Mouse (Mus musculus) hindbrain, postnatal 0 days (tissue): ENCODE data around the gene Sumo2. TPM values are rescaled to one million over a fixed set of nuclear protein-coding genes. Genes with fewer than 3 reads are reported as not detected.

Experiments
- ATAC-seq: fragments of 200-750 bp; cut with Nextera tagmentation; 2 replicates; pipeline ENCODE4 v1.8.0; 2017; ENCODE audit warnings: mild to moderate bottlenecking, moderate TSS enrichment, moderate library complexity
- DNase-seq: peaks from one replicate; pipeline ENCODE4 v3.0.0-alpha.2; 2015; ENCODE audit warnings: low spot score
- H3K27ac ChIP-seq: fragments of 300-500 bp; sonication (generic); 2 replicates; pipeline ENCODE4 v1.5.1; 2014; ENCODE audit warnings: mild to moderate bottlenecking
- H3K27me3 ChIP-seq: fragments of 300-500 bp; sonication (generic); 2 replicates; pipeline ENCODE4 v1.6.1; 2014; ENCODE audit warnings: low read length, mixed read lengths; ENCODE audit not compliant: insufficient read depth
- H3K36me3 ChIP-seq: fragments of 300-500 bp; sonication (generic); 2 replicates; pipeline ENCODE4 v1.6.1; 2014; ENCODE audit warnings: low read length, mixed read lengths; ENCODE audit not compliant: insufficient read depth
- H3K4me1 ChIP-seq: fragments of 300-500 bp; sonication (generic); 2 replicates; pipeline ENCODE4 v1.6.1; 2014; ENCODE audit warnings: antibody characterized with exemption, low read length, mixed read lengths; ENCODE audit not compliant: insufficient read depth
- H3K4me2 ChIP-seq: fragments of 300-500 bp; sonication (generic); 2 replicates; pipeline ENCODE4 v1.6.1; 2014; ENCODE audit warnings: low read depth, mild to moderate bottlenecking, low read length, moderate library complexity, mixed read lengths
- H3K4me3 ChIP-seq: fragments of 300-500 bp; sonication (generic); 2 replicates; pipeline ENCODE4 v1.5.1; 2014; ENCODE audit warnings: low read length
- H3K9ac ChIP-seq: fragments of 300-500 bp; sonication (generic); replicated peaks from 2 replicates; pipeline ENCODE4 v1.6.1; 2014; ENCODE audit warnings: mild to moderate bottlenecking, low read length, moderate library complexity, mixed read lengths
- H3K9me3 ChIP-seq: fragments of 300-500 bp; sonication (generic); 2 replicates; pipeline ENCODE4 v1.6.1; 2016; ENCODE audit warnings: low read length, mixed read lengths
- CTCF ChIP-seq: IDR thresholded peaks from 2 replicates; pipeline ENCODE4 v1.5.1; 2016; ENCODE audit warnings: antibody characterized with exemption, control low read depth, low read depth
- WGBS: fragments of 180-500 bp; shearing (Covaris S2); extraction: QIAGEN DNeasy Blood & Tissue Kit; methylation state at CpG from one replicate; pipeline ENCODE4 v1.1.7; 2014; 5-methylcytosine and 5-hydroxymethylcytosine counted together
- polyA plus RNA-seq: library from polyadenylated mRNA; unstranded; fragments of >200 nt; fragmentation: Nextera tagmentation; extraction: Ambion mirVana; gene quantifications from 2 replicates; pipeline ENCODE4 v1.2.1, GENCODE M21; 2015
- total RNA-seq: library from RNA; depleted of rRNA; stranded (reverse); fragments of >200 nt; gene quantifications from 2 replicates; pipeline ENCODE4 v1.2.3, GENCODE M21; 2014; rRNA removed

The Sumo2 gene
- total RNA-seq = 474 and 477 TPM in 2 replicates
- polyA plus RNA-seq = 981 and 1,003 TPM in 2 replicates

- peak; percentile 94 for ATAC-seq
- Histone ChIP-seq H3K9me3 (no peaks in the 10 kb centered on the region), H3K4me2 (peak within 1 kb of the TSS; percentile 77), H3K9ac (peak within 1 kb of the TSS; percentile 95), H3K36me3 (peaks cover 18% of the 10 kb centered on the region), H3K4me1 (peaks cover 14% of the 10 kb centered on the region), H3K27ac (peak within 1 kb of the TSS; percentile 100), H3K27me3 (no peaks in the 10 kb centered on the region), H3K4me3 (peak within 1 kb of the TSS; percentile 91)
- DNase-seq = peak; percentile 99
- WGBS = 2% methylated on average over 44 of the region's 70 CpGs
- TF ChIP-seq CTCF = no peak
These were observed at the start of gene Sumo2 for GRCm38 (mm10) chr11:115536038-115536681. Gene Sumo2, minus strand, starts transcription at chr11:115536276.

- DNase-seq = no peak
- H3K4me3 ChIP-seq = no peak overlapping the region
- no peak overlapping the region for H3K27ac ChIP-seq
- no peak overlapping the region for H3K4me2 ChIP-seq
- 87% methylated on average over 7 of the region's 7 CpGs for WGBS
- no peaks in the 10 kb centered on the region for H3K27me3 ChIP-seq
- H3K9ac ChIP-seq = no peak overlapping the region
- no peaks in the 10 kb centered on the region for H3K4me1 ChIP-seq
- peaks cover 86% of the 10 kb centered on the region for H3K36me3 ChIP-seq
- no peaks in the 10 kb centered on the region for H3K9me3 ChIP-seq
- ATAC-seq = no peak
- no peak for TF ChIP-seq CTCF
These were observed 49.6 kb upstream of the Sumo2 start for GRCm38 (mm10) chr11:115585573-115586100.

GRCm38 (mm10) chr11:115584376-115585073 is 48.4 kb upstream of the Sumo2 start:
- DNase-seq (no peak), ATAC-seq (no peak)
- Histone ChIP-seq H3K9ac (no peak overlapping the region), H3K36me3 (peaks cover 84% of the 10 kb centered on the region), H3K9me3 (no peaks in the 10 kb centered on the region), H3K4me3 (no peak overlapping the region), H3K27ac (0 out of 2 replicates have a peak overlapping the region, but pooled peaks have one; percentile 7), H3K27me3 (no peaks in the 10 kb centered on the region), H3K4me2 (no peak overlapping the region), H3K4me1 (no peaks in the 10 kb centered on the region)
- 84% methylated on average over 10 of the region's 10 CpGs for WGBS
- TF ChIP-seq CTCF = no peak

GRCm38 (mm10) chr11:115582913-115583606 is 47.0 kb upstream of the Sumo2 start:
- peaks cover 84% of the 10 kb centered on the region for H3K36me3 ChIP-seq
- H3K4me3 ChIP-seq = no peak overlapping the region
- H3K9ac ChIP-seq = no peak overlapping the region
- no peak for ATAC-seq
- DNase-seq = no peak
- no peak for TF ChIP-seq CTCF
- 74% methylated on average over 10 of the region's 10 CpGs for WGBS
- no peaks in the 10 kb centered on the region for H3K4me1 ChIP-seq
- H3K4me2 ChIP-seq = no peak overlapping the region
- H3K27ac ChIP-seq = peak overlapping the region; percentile 13; the same call in 1 of the 2 replicates
- no peaks in the 10 kb centered on the region for H3K9me3 ChIP-seq
- H3K27me3 ChIP-seq = no peaks in the 10 kb centered on the region

GRCm38 (mm10) chr11:115579080-115579479 is 43.0 kb upstream of the Sumo2 start:
- Histone ChIP-seq H3K36me3 (peaks cover 46% of the 10 kb centered on the region), H3K27me3 (no peaks in the 10 kb centered on the region), H3K9me3 (no peaks in the 10 kb centered on the region), H3K4me1 (no peaks in the 10 kb centered on the region), H3K4me3 (no peak overlapping the region), H3K27ac (no peak overlapping the region), H3K9ac (no peak overlapping the region), H3K4me2 (no peak overlapping the region)
- no peak for TF ChIP-seq CTCF
- DNase-seq (no peak), ATAC-seq (no peak)

- H3K27ac ChIP-seq = no peak overlapping the region
- no peaks in the 10 kb centered on the region for H3K9me3 ChIP-seq
- H3K27me3 ChIP-seq = no peaks in the 10 kb centered on the region
- no peak for TF ChIP-seq CTCF
- H3K36me3 ChIP-seq = peaks cover 29% of the 10 kb centered on the region
- WGBS = 25% methylated on average over 7 of the region's 7 CpGs
- ATAC-seq (no peak), DNase-seq (no peak)
- H3K4me3 ChIP-seq = peak overlapping the region; percentile 70
- peak overlapping the region; percentile 72 for H3K9ac ChIP-seq
- H3K4me2 ChIP-seq = peak overlapping the region; percentile 62
- H3K4me1 ChIP-seq = no peaks in the 10 kb centered on the region
These were observed 28.9 kb upstream of the Sumo2 start for GRCm38 (mm10) chr11:115564961-115565360.
